Mouse (Mus musculus) bone marrow, adult 2 months (tissue): ENCODE results near the gene Tmem121b.

ENCODE experiments used
- CTCF ChIP-seq: fragments of 200-500 bp; IDR thresholded peaks from 2 replicates; pipeline ENCODE4 v1.5.1; 2011; ENCODE audit warnings: low read length, control low read depth; ENCODE audit not compliant: control insufficient read depth, insufficient read depth
- POLR2A ChIP-seq: fragments of 200-500 bp; IDR thresholded peaks from 2 replicates; pipeline ENCODE4 v1.6.1; 2011; ENCODE audit warnings: low read depth, mild to moderate bottlenecking, control low read depth, low read length, borderline replicate concordance; ENCODE audit not compliant: control insufficient read depth

GRCm38 (mm10) chr6:120457074-120457473 is 36.5 kb downstream of the Tmem121b start:
- TF ChIP-seq POLR2A (no peak), CTCF (peak; percentile 21; the same call in 1 of the 2 replicates)
